Mouse (Mus musculus) intestine, embryonic 14.5 days (tissue): Measurements from ENCODE around the gene Eif2s3x. TPM values are rescaled to one million over a fixed set of nuclear protein-coding genes. Genes with fewer than 3 reads are reported as not detected.
"Not testable (repeated sequence)": the region's sequence is repeated elsewhere in the genome, so short reads cannot be mapped to it uniquely, and the experiment has no call there.

Experiments used
- ATAC-seq: fragments of 200-750 bp; cut with Nextera tagmentation; replicated peaks from 2 replicates; pipeline ENCODE4 v1.8.0; 2017; ENCODE audit warnings: low read depth, moderate number of reproducible peaks, moderate TSS enrichment, moderate library complexity; ENCODE audit not compliant: low FRiP score, low TSS enrichment
- DNase-seq: peaks from one replicate; pipeline ENCODE4 v3.0.0-alpha.2; 2018; ENCODE audit warnings: low spot score
- H3K27ac ChIP-seq: fragments of 300-500 bp; sonication (generic); 2 replicates; pipeline ENCODE4 v1.5.1; 2014; ENCODE audit warnings: low read depth, mild to moderate bottlenecking, control low read depth
- H3K27me3 ChIP-seq: fragments of 300-500 bp; sonication (generic); replicated peaks from 2 replicates; pipeline ENCODE4 v1.6.1; 2014; ENCODE audit warnings: low read length, control low read depth; ENCODE audit not compliant: control insufficient read depth, insufficient read depth
- H3K36me3 ChIP-seq: fragments of 300-500 bp; sonication (generic); 2 replicates; pipeline ENCODE4 v1.6.1; 2014; ENCODE audit warnings: low read length, control low read depth; ENCODE audit not compliant: control insufficient read depth, insufficient read depth
- H3K4me1 ChIP-seq: fragments of 300-500 bp; sonication (generic); replicated peaks from 2 replicates; pipeline ENCODE4 v1.6.1; 2014; ENCODE audit warnings: low read length, control low read depth, mixed read lengths; ENCODE audit not compliant: control insufficient read depth, insufficient read depth
- H3K4me2 ChIP-seq: fragments of 300-500 bp; sonication (generic); 2 replicates; pipeline ENCODE4 v1.6.1; 2014; ENCODE audit warnings: low read length
- H3K4me3 ChIP-seq: fragments of 300-500 bp; sonication (generic); 2 replicates; pipeline ENCODE4 v1.5.1; 2014; ENCODE audit warnings: low read depth, low read length, control low read depth, mixed read lengths
- H3K9ac ChIP-seq: fragments of 300-500 bp; sonication (generic); 2 replicates; pipeline ENCODE4 v1.6.1; 2014; ENCODE audit warnings: mild to moderate bottlenecking, low read length
- H3K9me3 ChIP-seq: fragments of 300-500 bp; sonication (generic); 2 replicates; pipeline ENCODE4 v1.6.1; 2016; ENCODE audit warnings: low read length, control low read depth; ENCODE audit not compliant: control insufficient read depth
- WGBS: fragments of 180-500 bp; shearing (Covaris S2); extraction: QIAGEN DNeasy Blood & Tissue Kit; methylation state at CpG from one replicate; pipeline ENCODE4 v1.1.7; 2014; 5-methylcytosine and 5-hydroxymethylcytosine counted together
- polyA plus RNA-seq: library from polyadenylated mRNA; unstranded; fragments of >200 nt; fragmentation: Nextera tagmentation; extraction: Ambion mirVana; gene quantifications from 2 replicates; pipeline ENCODE4 v1.2.1, GENCODE M21; 2014

Gene Eif2s3x
- polyA plus RNA-seq, 1 experiment from 2014 or later = 75.5 TPM

DNA sequence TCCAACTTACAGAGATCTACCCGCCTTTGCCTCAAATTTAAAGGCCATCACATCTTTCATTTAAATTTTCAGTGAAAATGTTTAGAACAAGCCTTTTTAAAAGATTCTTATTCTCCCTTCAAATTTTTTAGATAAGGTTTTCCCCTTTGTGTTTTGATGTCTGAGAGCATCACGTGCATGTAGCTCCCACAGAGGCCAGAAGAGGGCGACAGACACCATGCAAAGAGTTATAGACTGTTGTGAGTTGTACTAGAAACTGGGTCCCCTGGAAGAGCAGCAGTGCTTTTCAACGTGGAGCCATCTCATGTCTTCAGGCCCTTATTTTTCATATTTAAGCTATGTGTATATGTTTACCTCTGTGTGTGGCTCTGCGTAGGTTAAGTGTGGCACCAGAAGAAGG, 14.9 kb downstream of the Eif2s3x start:
- Histone ChIP-seq H3K27me3 (no peaks in the 10 kb centered on the region), H3K27ac (no peak overlapping the region), H3K36me3 (peaks cover 89% of the 10 kb centered on the region), H3K9me3 (no peaks in the 10 kb centered on the region), H3K4me2 (no peak overlapping the region), H3K9ac (no peak overlapping the region), H3K4me3 (no peak overlapping the region), H3K4me1 (no peaks in the 10 kb centered on the region)
- DNase-seq (peak; percentile 61), ATAC-seq (no peak)
- WGBS = 79% methylated on average over 5 of the region's 5 CpGs

DNA sequence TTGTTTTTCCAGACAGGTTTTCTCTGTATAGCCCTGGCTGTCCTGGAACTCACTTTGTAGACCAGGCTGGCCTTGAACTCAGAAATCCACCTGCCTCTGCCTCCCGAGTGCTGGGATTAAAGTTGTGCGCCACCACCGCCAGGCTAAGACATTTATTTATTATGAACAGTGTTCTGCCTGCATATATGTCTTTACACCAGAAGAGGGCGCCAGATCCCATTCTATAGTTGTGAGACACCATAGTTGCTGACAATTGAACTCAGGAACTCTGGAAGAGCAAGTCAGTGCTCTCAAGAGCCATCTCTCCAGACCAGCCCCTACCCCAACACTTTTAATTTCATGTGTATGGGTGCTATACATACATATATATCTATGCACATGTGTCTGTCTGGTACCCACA, 18.8 kb downstream of the Eif2s3x start:
- not testable (repeated sequence) for ATAC-seq, H3K9ac ChIP-seq, H3K4me2 ChIP-seq, H3K9me3 ChIP-seq, DNase-seq, H3K4me1 ChIP-seq, H3K27ac ChIP-seq, H3K27me3 ChIP-seq, H3K4me3 ChIP-seq
- H3K36me3 ChIP-seq = peaks cover 65% of the 10 kb centered on the region
- 65% methylated on average over 4 of the region's 4 CpGs for whole genome bisulfite sequencing

DNA sequence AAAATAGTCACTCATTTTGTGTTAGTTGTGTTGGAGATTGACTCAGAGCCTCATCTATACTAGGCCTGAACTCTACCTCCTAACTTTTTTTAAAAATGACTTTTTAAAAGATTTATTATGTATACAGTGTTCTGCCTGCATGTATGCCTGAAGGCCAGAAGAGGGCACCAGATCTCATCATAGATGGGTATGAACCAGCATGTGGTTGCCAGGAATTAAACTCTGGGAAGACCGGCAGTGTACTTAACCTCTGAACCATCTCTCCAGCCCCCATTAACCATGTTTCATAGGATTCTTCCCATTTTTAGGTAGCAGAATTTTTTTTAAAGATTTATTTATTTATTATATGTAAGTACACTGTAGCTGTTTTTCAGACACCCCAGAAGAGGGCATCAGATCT, 27.5 kb downstream of the Eif2s3x start:
- DNase-seq (no peak), ATAC-seq (no peak)
- Histone ChIP-seq H3K4me3 (no peak overlapping the region), H3K27ac (no peak overlapping the region), H3K27me3 (peaks cover 6% of the 10 kb centered on the region; the same call in 1 of the 2 replicates), H3K4me2 (no peak overlapping the region), H3K36me3 (no peaks in the 10 kb centered on the region), H3K9me3 (no peaks in the 10 kb centered on the region), H3K9ac (no peak overlapping the region), H3K4me1 (no peaks in the 10 kb centered on the region)
- 57% methylated on average over 1 of the region's 1 CpGs for WGBS

DNA sequence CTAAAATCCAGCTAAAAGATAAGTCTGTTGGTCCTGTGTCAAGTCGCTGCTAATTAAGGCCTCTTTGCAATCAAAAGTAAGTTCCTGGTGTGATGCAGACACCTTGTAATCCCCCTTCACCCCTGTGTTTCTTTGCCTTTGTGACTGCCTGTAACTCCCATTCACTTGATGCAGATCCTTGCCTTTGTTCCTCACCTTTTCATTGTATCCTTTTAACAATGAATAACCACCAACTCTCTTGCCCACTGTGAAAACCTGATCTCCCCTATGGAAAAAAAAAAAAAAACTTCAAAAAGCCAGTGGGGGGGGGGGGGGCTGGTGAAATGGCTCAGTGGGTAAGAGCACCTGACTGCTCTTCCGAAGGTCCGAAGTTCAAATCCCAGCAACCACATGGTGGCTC, 28.8 kb downstream of the Eif2s3x start:
- Histone ChIP-seq H3K4me1 (no peaks in the 10 kb centered on the region), H3K27me3 (peaks cover 6% of the 10 kb centered on the region; the same call in 1 of the 2 replicates), H3K4me2 (no peak overlapping the region), H3K27ac (no peak overlapping the region), H3K9me3 (no peaks in the 10 kb centered on the region), H3K9ac (no peak overlapping the region), H3K4me3 (no peak overlapping the region), H3K36me3 (no peaks in the 10 kb centered on the region)
- ATAC-seq = no peak
- 37% methylated on average over 2 of the region's 3 CpGs for WGBS
- DNase-seq = no peak

DNA sequence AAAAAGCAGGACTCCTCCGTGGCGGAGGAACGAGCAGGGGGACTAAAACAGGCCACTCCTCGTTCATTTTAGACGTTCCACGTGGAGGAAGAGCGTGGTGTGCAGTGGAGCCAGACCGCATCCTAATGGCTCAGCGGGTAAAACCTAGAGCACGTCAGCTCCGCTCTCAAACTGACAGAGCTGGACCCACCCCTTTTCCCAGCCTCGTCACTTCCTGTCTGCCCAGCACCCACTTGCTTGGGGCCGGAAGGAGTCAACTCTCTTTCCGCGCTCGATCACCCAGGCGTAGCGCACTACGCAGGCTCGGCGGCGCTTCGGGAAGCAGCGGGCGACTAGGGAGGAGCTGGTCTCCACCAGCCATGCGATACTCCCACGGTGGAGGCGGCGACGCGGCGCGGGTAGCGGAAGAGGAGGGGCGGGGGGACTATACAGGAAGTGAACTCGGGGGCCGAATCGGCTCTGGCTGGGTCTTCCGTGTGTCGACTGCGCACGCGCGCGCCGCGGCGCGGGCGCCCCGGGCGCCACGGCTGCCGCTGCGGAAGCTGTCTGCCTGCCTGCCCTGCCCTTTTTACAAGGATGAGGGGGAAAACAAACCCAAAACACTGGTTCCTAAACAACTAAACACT, 34.8 kb downstream of the Eif2s3x start:
- WGBS = under 1% methylated on average over 54 of the region's 55 CpGs
- no peaks in the 10 kb centered on the region for H3K36me3 ChIP-seq
- H3K4me2 ChIP-seq = peak overlapping the region; percentile 49
- DNase-seq (peak; percentile 95), ATAC-seq (peak; percentile 100)
- 0 out of 2 replicates have a peak, but pooled peaks cover 2% of the 10 kb centered on the region for H3K4me1 ChIP-seq
- H3K9ac ChIP-seq = peak overlapping the region; percentile 51
- H3K27ac ChIP-seq = peak overlapping the region; percentile 99
- H3K27me3 ChIP-seq = 0 out of 2 replicates have a peak, but pooled peaks cover 3% of the 10 kb centered on the region
- H3K4me3 ChIP-seq = peak overlapping the region; percentile 42
- H3K9me3 ChIP-seq = no peaks in the 10 kb centered on the region

DNA sequence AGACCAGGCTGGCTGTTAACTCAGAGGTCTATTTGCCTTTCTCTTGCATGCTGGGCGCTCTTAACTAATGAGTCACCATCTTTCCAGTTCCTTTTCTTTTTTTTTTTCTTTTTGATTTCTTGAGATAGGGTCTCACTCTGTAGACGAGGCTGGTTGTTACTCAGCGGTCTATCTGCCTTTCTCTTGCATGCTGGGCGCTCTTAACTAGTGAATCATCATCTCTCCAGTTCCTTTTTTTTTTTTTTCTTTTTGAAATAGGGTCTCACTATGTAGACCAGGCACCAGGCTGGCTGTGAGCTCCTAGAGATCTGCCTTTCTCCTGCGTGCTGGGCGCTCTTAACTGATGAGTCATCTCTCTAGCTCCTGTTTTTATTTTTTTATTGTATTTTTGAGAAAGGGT, 43.3 kb downstream of the Eif2s3x start:
- Histone ChIP-seq H3K4me2 (no peak overlapping the region), H3K9ac (no peak overlapping the region), H3K36me3 (no peaks in the 10 kb centered on the region), H3K4me1 (no peaks in the 10 kb centered on the region), H3K4me3 (no peak overlapping the region), H3K27ac (no peak overlapping the region), H3K27me3 (peaks cover 11% of the 10 kb centered on the region; the same call in 1 of the 2 replicates), H3K9me3 (no peaks in the 10 kb centered on the region)
- no peak for ATAC-seq
- no peak for DNase-seq
- 74% methylated on average over 6 of the region's 6 CpGs for WGBS

DNA sequence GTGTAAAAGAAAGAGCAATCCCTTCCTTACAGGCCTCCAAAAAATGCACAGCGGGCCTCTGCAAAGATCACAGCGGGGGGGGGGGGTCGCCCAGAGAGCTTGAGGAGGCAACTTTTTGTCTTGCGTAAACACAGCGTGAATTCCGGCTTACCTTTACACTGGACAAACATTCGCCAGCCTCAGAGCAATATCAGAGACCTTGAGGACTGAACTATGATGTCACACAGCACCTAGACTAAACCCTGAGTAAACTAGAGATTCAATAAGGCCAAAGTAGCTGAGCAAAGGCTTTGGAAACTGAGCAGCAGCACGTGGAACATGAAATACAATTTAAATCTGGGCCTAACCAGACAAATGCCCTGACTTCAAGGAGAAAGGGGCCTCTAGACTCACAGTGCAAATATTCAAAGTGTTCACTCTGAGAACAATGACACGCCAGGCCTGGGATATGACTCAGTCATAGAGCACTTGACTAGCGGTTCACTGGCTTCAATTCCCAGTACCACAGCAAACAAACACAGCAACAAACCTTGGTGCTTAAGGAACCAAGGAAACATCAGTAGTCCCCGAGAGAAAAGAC, 60.3 kb downstream of the Eif2s3x start:
- no peak overlapping the region for H3K4me2 ChIP-seq
- H3K4me3 ChIP-seq = no peak overlapping the region
- H3K36me3 ChIP-seq = no peaks in the 10 kb centered on the region
- 0 out of 2 replicates have a peak, but pooled peaks have one; percentile 32 for ATAC-seq
- WGBS = 33% methylated on average over 11 of the region's 11 CpGs
- H3K27ac ChIP-seq = no peak overlapping the region
- no peak for DNase-seq
- H3K27me3 ChIP-seq = peaks cover 39% of the 10 kb centered on the region; the same call in 1 of the 2 replicates
- no peaks in the 10 kb centered on the region for H3K9me3 ChIP-seq
- no peaks in the 10 kb centered on the region for H3K4me1 ChIP-seq
- no peak overlapping the region for H3K9ac ChIP-seq

DNA sequence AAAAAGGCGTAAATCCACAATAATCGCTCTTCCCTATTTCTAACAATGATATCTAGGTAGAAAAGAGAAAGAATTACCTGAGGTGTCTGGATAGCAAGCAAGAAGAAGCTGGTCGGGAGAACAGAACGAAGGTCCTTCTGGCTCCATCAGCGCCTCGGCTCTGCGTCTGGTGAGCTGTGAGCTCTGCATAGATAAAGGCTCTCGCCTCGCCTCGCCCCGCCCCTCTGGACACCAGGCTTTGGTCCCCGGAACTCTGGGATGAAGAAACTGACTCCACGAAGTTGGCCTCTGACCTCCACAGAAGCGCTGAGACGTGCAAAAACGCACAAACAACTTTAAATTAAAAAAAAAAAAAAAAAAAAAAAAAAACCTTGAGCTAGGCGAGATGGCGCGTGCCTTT, 62.2 kb downstream of the Eif2s3x start:
- H3K9me3 ChIP-seq = no peaks in the 10 kb centered on the region
- DNase-seq = no peak
- no peaks in the 10 kb centered on the region for H3K4me1 ChIP-seq
- no peaks in the 10 kb centered on the region for H3K36me3 ChIP-seq
- WGBS = 72% methylated on average over 19 of the region's 19 CpGs
- no peak overlapping the region for H3K9ac ChIP-seq
- no peak overlapping the region for H3K4me2 ChIP-seq
- peaks cover 49% of the 10 kb centered on the region; the same call in 1 of the 2 replicates for H3K27me3 ChIP-seq
- ATAC-seq = no peak
- H3K4me3 ChIP-seq = no peak overlapping the region
- no peak overlapping the region for H3K27ac ChIP-seq
